Mouse (Mus musculus): Measurements from ENCODE around the gene Ehd1. TPM values are rescaled to one million over a fixed set of nuclear protein-coding genes. Genes with fewer than 3 reads are reported as not detected.
A peak's percentile ranks its signal among the peaks of the same experiment; 100 is the strongest.

Gene Ehd1
- total RNA-seq, 1 experiment: 162 TPM

DNA sequence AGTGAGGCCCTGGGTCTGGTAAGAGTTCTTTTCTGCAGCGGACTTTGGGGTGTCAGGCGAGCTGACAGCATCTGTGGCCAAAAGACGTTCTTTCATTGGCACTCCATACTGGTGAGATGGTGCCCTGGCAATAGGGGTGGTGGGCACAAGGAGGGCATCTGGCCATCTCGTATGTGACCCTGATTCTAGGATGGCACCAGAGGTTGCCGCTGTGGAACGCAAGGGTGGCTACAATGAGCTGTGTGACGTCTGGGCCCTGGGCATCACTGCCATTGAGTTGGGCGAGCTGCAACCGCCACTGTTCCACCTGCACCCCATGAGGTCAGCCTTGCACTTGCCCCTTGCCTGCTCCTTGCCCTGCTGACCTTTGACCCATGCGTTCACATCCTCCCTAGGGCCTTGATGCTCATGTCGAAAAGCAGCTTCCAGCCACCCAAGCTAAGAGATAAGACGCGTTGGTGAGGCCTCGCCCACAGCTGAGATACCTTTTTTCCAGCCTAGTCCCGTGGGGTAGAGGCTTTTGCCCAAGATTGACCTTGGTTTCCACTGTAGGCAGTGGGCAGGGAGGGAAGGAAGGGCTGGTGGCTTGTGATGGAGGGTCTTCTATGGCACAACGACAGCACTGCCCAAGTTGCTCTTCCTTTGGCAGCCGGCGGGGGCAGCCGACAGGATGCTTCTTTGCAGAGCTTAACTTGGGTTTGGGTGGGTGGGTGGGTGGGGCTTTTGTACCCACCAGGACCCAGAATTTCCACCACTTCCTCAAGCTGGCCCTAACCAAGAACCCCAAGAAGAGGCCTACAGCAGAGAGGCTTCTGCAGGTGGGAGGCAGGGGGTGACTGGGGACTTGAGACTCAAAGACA is 66.8 kb downstream of the Ehd1 start:
- no peak for DNase-seq (ENCODE audit: low read depth, low spot score)
- peaks cover 24% of the 10 kb centered on the region for H3K36me3 ChIP-seq (ENCODE audit: control insufficient read depth, insufficient read depth, low read length, poor library complexity, severe bottlenecking)
- no peak overlapping the region for H3K4me3 ChIP-seq (ENCODE audit: insufficient read depth in 1 of 2, low read depth in 1 of 2, low read length in 2 of 2, poor library complexity in 1 of 2, severe bottlenecking in 1 of 2)
- no peak for TF ChIP-seq MAFK (IDR thresholded peaks at IDR 0.05; ENCODE audit: insufficient read depth, low read depth, low read length)
- TF ChIP-seq ZC3H11A (IDR thresholded peaks at IDR 0.05; ENCODE audit: borderline replicate concordance, low read depth, low read length): no peak
- no peak for TF ChIP-seq CHD2 (IDR thresholded peaks at IDR 0.05; ENCODE audit: low read depth, low read length)
- TF ChIP-seq HCFC1 (IDR thresholded peaks at IDR 0.05; ENCODE audit: borderline replicate concordance, insufficient read depth, low read length): no peak
- TF ChIP-seq ZNF384 (IDR thresholded peaks at IDR 0.05; ENCODE audit: low read depth, low read length): no peak
- in situ Hi-C loops (cut with MboI; ENCODE audit: low sequenced_read_pairs in 2 of 2, unreplicated experiment in 2 of 2): no loop called here
- H3K9ac ChIP-seq (ENCODE audit: insufficient read depth, low read depth, low read length, poor library complexity, severe bottlenecking): no peak overlapping the region
- H3K27ac ChIP-seq (ENCODE audit: insufficient read depth, low read depth, low read length, poor library complexity, severe bottlenecking): no peak overlapping the region
- H3K9me3 ChIP-seq (ENCODE audit: control insufficient read depth, insufficient read depth, low read depth, low read length): no peaks in the 10 kb centered on the region
- H3K4me1 ChIP-seq (ENCODE audit: control insufficient read depth in 2 of 2, insufficient read depth in 2 of 2, low read length in 2 of 2, poor library complexity in 1 of 2): peaks cover 0 to 15% of the 10 kb centered on the region in 2 experiments; a peak in 2 of 4 replicates

DNA sequence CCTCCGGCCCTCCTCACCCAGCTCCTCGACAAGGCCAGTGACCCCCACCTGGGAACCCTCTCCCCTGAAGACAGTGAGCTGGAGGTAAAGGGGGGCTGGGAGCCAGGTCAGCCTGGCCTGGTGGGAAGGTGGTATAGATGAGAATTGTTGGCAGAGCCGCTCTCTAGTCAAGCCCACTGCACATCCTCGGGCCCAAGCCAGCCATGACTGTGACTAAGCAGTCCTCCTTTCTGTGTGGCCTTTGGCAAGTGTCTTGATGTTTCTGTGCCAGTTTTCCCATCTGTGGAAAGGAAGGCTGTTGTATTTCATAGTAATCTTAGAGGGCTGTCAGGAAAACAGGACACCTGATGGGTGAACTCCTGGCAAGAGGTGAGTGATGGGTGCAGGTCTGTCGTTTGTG is 67.5 kb downstream of the Ehd1 start:
- Histone ChIP-seq H3K4me1 (ENCODE audit: control insufficient read depth in 2 of 2, insufficient read depth in 2 of 2, low read length in 2 of 2, poor library complexity in 1 of 2) (peaks cover 0 to 15% of the 10 kb centered on the region in 2 experiments; a peak in 2 of 4 replicates), H3K9me3 (ENCODE audit: control insufficient read depth, insufficient read depth, low read depth, low read length) (no peaks in the 10 kb centered on the region), H3K9ac (ENCODE audit: insufficient read depth, low read depth, low read length, poor library complexity, severe bottlenecking) (no peak overlapping the region), H3K36me3 (ENCODE audit: control insufficient read depth, insufficient read depth, low read length, poor library complexity, severe bottlenecking) (peaks cover 18% of the 10 kb centered on the region), H3K27ac (ENCODE audit: insufficient read depth, low read depth, low read length, poor library complexity, severe bottlenecking) (no peak overlapping the region), H3K4me3 (ENCODE audit: insufficient read depth in 1 of 2, low read depth in 1 of 2, low read length in 2 of 2, poor library complexity in 1 of 2, severe bottlenecking in 1 of 2) (no peak overlapping the region)
- in situ Hi-C loops (cut with MboI; ENCODE audit: low sequenced_read_pairs in 2 of 2, unreplicated experiment in 2 of 2): no loop called here
- TF ChIP-seq ZNF384 (IDR thresholded peaks at IDR 0.05; ENCODE audit: low read depth, low read length) (no peak), HCFC1 (IDR thresholded peaks at IDR 0.05; ENCODE audit: borderline replicate concordance, insufficient read depth, low read length) (no peak), CHD2 (IDR thresholded peaks at IDR 0.05; ENCODE audit: low read depth, low read length) (no peak), MAFK (IDR thresholded peaks at IDR 0.05; ENCODE audit: insufficient read depth, low read depth, low read length) (no peak), ZC3H11A (IDR thresholded peaks at IDR 0.05; ENCODE audit: borderline replicate concordance, low read depth, low read length) (no peak)
- no peak for DNase-seq (ENCODE audit: low read depth, low spot score)

DNA sequence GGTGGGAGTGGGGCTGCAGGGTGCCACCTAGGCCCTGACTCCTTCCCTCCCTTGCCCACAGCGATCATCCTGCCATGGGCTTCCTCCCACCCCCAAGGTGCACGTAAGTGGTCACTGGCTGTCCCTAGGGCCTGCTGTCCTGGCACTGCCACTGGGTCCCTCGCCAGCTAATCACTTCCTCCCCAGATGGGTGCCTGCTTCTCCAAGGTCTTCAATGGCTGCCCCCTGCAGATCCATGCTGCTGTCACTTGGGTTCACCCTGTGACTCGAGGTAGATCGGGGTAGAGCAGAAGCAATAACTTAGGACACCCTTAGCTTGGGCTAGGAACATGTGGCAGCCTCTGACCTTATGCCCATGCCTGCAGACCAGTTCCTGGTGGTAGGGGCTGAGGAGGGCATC is 69.5 kb downstream of the Ehd1 start:
- in situ Hi-C loops (cut with MboI; ENCODE audit: low sequenced_read_pairs in 2 of 2, unreplicated experiment in 2 of 2): no loop called here
- H3K27ac ChIP-seq (ENCODE audit: insufficient read depth, low read depth, low read length, poor library complexity, severe bottlenecking): no peak overlapping the region
- no peak for TF ChIP-seq MAFK (IDR thresholded peaks at IDR 0.05; ENCODE audit: insufficient read depth, low read depth, low read length)
- no peak for TF ChIP-seq ZNF384 (IDR thresholded peaks at IDR 0.05; ENCODE audit: low read depth, low read length)
- no peak for TF ChIP-seq CHD2 (IDR thresholded peaks at IDR 0.05; ENCODE audit: low read depth, low read length)
- TF ChIP-seq ZC3H11A (IDR thresholded peaks at IDR 0.05; ENCODE audit: borderline replicate concordance, low read depth, low read length): no peak
- TF ChIP-seq HCFC1 (IDR thresholded peaks at IDR 0.05; ENCODE audit: borderline replicate concordance, insufficient read depth, low read length): no peak
- DNase-seq (ENCODE audit: low read depth, low spot score): no peak
- peaks cover 0 to 5% of the 10 kb centered on the region in 2 experiments; a peak in 1 of 4 replicates for H3K4me1 ChIP-seq (ENCODE audit: control insufficient read depth in 2 of 2, insufficient read depth in 2 of 2, low read length in 2 of 2, poor library complexity in 1 of 2)
- no peak overlapping the region for H3K9ac ChIP-seq (ENCODE audit: insufficient read depth, low read depth, low read length, poor library complexity, severe bottlenecking)
- peaks cover 10% of the 10 kb centered on the region; the same call in 1 of the 2 replicates for H3K36me3 ChIP-seq (ENCODE audit: control insufficient read depth, insufficient read depth, low read length, poor library complexity, severe bottlenecking)
- no peak overlapping the region for H3K4me3 ChIP-seq (ENCODE audit: insufficient read depth in 1 of 2, low read depth in 1 of 2, low read length in 2 of 2, poor library complexity in 1 of 2, severe bottlenecking in 1 of 2)
- H3K9me3 ChIP-seq (ENCODE audit: control insufficient read depth, insufficient read depth, low read depth, low read length): no peaks in the 10 kb centered on the region

DNA sequence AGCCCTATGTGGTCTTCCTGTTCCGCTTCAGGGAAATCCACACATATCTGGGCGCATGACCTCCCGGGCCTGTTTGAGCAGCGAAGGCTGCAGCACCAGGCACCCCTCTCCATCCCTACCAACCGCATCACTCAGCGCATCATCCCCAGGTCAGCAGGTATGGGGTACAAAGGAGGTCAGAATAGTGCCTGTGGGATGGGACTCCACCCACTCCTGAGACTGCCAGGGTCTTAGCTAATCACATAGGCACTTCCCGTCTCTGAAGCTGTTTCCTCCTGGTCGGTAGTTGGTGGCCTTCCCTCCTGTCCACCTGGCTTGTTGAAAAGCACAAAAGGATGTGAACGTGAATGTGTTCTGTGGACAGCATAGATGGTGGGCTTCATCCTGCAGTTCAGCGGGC is 70.1 kb downstream of the Ehd1 start:
- no peak for TF ChIP-seq CHD2 (IDR thresholded peaks at IDR 0.05; ENCODE audit: low read depth, low read length)
- TF ChIP-seq HCFC1 (IDR thresholded peaks at IDR 0.05; ENCODE audit: borderline replicate concordance, insufficient read depth, low read length): no peak
- TF ChIP-seq MAFK (IDR thresholded peaks at IDR 0.05; ENCODE audit: insufficient read depth, low read depth, low read length): no peak
- no peak for TF ChIP-seq ZC3H11A (IDR thresholded peaks at IDR 0.05; ENCODE audit: borderline replicate concordance, low read depth, low read length)
- no peak for TF ChIP-seq ZNF384 (IDR thresholded peaks at IDR 0.05; ENCODE audit: low read depth, low read length)
- Histone ChIP-seq H3K9me3 (ENCODE audit: control insufficient read depth, insufficient read depth, low read depth, low read length) (no peaks in the 10 kb centered on the region), H3K27ac (ENCODE audit: insufficient read depth, low read depth, low read length, poor library complexity, severe bottlenecking) (no peak overlapping the region), H3K9ac (ENCODE audit: insufficient read depth, low read depth, low read length, poor library complexity, severe bottlenecking) (no peak overlapping the region), H3K4me1 (ENCODE audit: control insufficient read depth in 2 of 2, insufficient read depth in 2 of 2, low read length in 2 of 2, poor library complexity in 1 of 2) (peaks cover 0 to 4% of the 10 kb centered on the region in 2 experiments; a peak in 1 of 4 replicates), H3K4me3 (ENCODE audit: insufficient read depth in 1 of 2, low read depth in 1 of 2, low read length in 2 of 2, poor library complexity in 1 of 2, severe bottlenecking in 1 of 2) (0 out of 4 replicates have a peak overlapping the region, but pooled peaks of 1 of the 2 experiments have one; percentile 17), H3K36me3 (ENCODE audit: control insufficient read depth, insufficient read depth, low read length, poor library complexity, severe bottlenecking) (peaks cover 10% of the 10 kb centered on the region; the same call in 1 of the 2 replicates)
- DNase-seq (ENCODE audit: low read depth, low spot score): no peak
- in situ Hi-C loops (cut with MboI; ENCODE audit: low sequenced_read_pairs in 2 of 2, unreplicated experiment in 2 of 2): no loop called here
